Mouse (Mus musculus): ENCODE results near the gene Wbp1l.

Gene Wbp1l

DNA sequence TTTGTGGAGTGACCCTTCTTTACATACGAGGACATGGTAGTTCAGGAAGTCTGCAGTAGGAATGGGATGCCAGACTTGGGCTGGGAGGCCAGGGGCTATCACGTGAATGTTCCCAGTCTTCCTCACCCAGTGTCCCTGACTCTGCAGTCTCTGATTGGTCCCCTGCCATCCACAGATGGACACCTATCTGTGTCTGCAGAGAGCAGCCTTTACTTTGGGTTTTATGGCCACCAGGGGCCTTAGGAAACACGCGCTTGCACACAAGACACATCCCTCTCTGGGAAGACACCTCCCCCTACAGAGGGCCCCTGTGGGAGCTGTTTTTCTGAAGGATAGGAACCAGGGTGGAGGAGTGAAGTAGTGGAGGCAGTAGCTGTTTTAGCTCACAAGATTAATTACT, 62.6 kb downstream of the Wbp1l start:
- no peak for DNase-seq

GRCm38 (mm10) chr19:46662214-46662613, 63.3 kb downstream of the Wbp1l start:
- no peak for DNase-seq

GRCm38 (mm10) chr19:46662784-46663183, 63.9 kb downstream of the Wbp1l start:
- no peak for DNase-seq

DNA sequence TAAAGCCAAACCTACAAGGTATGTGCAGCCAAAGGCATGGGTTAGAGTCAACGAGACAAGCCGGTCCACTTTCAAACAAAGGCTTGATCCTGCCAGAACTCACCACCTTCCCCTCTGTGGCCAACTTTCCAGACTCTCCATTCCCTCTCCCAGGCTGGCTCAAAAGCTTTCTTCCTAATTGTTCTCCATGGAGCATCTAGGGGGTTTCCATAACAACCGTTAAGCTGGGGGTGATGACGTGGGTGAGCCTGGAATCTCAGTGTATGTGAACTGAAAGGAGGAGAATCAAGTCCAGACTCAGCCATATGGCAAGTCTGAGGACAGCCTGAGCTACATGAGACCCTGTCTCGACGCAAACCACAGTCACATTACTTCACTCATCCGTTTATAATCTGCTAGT, 66.6 kb downstream of the Wbp1l start:
- DNase-seq = no peak

GRCm38 (mm10) chr19:46667300-46667699, 68.4 kb downstream of the Wbp1l start:
- no peak for DNase-seq

GRCm38 (mm10) chr19:46668263-46668662, 69.4 kb downstream of the Wbp1l start:
- no peak for DNase-seq

GRCm38 (mm10) chr19:46669802-46670201, 70.9 kb downstream of the Wbp1l start:
- no peak for DNase-seq

- peak; percentile 68 for DNase-seq
These were observed 71.8 kb downstream of the Wbp1l start for GRCm38 (mm10) chr19:46670691-46671090.

GRCm38 (mm10) chr19:46672766-46673418, 74.0 kb downstream of the Wbp1l start, which contains the start of gene Cyp17a1:
TSS of gene Cyp17a1 (minus strand) at chr19:46673172.
- no peak for DNase-seq

GRCm38 (mm10) chr19:46675641-46676040, 76.8 kb downstream of the Wbp1l start:
- no peak for DNase-seq

- no peak for DNase-seq
These were observed 81.0 kb downstream of the Wbp1l start for GRCm38 (mm10) chr19:46679720-46680383.

DNA sequence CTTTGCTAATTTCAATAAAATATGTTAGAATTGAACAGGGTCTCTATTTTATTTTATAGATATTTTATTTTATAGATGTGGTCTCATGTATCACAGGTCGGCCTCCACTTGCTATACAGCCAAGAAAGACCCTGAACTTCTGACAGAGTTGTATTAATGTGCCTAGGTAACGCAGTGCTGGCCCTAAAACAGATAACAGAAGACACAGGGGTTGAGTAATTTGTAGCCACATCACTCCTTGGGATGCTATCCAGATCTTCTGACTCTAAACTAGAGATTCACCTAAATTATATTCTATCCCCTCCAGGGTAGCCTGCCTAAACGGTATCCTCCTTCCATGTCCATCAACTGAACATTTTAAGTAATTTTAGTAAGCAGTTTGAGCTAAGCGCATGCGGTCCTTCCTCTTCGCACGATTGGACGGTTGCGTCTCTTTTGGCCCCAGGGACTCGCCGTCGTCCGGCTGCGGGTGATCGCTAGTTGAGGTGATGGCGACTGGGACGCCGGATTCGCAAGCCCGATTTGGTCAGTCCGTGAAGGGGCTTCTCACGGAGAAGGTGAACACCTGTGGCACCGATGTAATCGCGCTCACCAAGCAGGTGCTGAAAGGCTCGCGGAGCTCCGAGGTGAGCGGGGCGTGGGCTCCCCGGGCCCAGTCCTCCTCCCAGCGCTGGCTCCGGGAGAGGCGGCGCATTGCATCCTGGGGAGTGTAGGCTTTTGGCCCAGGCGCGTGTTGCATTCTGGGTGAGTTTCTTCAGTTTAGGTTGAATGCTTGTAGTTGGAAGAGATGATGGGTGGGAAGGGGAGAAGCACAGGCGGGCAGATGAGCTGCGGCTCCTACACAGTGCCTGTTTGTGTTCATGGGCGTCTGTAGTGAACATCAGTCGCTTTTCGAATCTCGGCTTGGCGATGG, 90.8 kb downstream of the Wbp1l start, which contains the start of gene Borcs7:
TSS of gene Borcs7 (plus strand) at position 447 of the 913 bp plus-strand sequence.
- DNase-seq = peak; percentile 84

DNA sequence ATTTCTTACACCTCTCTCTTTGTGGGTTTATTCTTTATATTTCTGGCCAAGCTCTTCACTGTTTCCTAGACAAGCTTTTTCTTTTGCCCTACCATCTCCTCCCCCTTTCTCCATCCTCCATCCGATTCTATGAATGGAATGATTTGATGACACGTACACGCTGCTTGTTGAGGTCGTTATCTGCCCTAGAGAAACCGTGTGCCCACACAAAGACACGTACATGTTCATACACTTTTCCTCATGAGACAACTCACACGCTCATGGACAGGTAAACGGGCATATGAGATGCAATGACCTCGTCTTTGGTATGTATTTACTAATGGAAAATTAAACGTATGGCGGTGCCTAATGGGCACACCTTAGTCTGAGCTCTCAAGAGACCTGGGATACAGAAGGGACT, 91.5 kb downstream of the Wbp1l start:
- no peak for DNase-seq

- DNase-seq = no peak
These were observed 92.2 kb downstream of the Wbp1l start for GRCm38 (mm10) chr19:46691078-46691477.

- DNase-seq = no peak
These were observed 94.3 kb downstream of the Wbp1l start for GRCm38 (mm10) chr19:46693146-46693545.

DNA sequence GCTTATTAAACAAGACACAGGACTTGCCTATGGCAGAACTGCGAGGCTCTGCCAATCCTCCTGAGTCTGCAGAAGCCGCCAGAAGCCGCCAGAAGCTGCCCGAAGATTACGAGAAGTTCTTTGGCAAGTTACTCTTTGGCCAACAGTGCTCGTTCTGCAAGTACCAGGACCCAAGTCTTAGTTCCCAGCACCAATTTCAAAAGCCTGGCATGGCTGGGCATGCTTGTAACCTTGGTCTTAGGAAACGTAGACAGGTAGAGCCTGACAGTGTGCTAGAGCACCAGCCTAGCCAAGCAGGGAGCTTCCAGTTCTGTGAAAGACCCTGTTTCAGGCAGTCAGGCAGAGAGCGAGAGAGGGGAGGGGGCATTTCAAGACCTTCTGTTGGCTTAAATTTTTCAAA, 97.6 kb downstream of the Wbp1l start:
- DNase-seq = no peak

DNA sequence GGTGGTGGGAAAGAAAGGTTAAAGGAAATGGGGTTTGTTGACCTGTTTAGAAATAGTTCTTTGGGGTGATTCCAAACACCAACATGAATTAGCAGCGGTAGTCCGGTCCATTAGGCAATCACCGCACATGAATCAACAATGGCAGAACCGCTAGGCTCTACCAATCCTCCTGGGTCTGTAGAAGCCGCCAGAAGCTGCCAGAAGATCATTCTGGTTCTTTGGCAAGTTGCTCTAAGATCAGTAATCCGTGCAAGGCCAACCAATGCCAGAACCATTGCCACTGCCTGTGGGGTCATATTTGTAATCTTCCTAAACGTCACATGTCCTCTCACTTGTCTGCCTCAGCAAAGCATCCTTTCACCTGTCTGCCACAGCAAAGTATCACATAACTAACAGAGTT, 98.1 kb downstream of the Wbp1l start:
- no peak for DNase-seq

DNA sequence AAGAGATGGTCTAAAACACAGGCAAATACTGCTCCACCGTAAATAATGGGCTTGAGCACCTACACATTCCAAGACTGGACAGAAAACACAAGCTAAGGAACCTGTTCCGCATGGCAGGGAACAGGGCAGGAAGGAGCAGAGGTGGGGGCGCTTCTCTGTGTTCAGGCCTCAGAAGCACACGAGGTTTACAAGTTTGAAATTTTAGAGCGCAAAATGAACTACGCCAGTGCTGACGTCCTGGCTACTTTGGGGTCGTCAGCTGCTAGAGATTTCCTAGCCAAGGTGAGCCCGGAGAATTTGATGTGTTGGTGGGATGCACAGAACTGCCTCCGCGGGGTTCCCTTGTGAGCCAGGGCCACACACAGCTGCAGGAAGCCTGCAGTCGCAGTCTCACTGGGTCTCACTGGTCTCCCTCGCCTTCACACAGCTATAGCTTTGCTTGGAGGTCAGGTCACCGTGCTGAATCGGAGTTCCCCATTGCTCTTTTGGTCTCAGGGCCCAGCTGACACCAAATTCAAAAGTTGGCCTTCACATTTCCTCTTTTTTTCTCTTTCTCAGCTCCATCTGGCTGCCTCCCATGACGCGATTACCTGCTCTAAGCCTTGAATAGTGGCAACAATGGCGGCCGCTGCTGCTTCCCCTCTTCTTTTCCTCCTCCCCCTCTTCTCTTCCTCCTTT, 99.1 kb downstream of the Wbp1l start:
- no peak for DNase-seq

GRCm38 (mm10) chr19:46699011-46699481, 100.2 kb downstream of the Wbp1l start:
- DNase-seq = no peak

DNA sequence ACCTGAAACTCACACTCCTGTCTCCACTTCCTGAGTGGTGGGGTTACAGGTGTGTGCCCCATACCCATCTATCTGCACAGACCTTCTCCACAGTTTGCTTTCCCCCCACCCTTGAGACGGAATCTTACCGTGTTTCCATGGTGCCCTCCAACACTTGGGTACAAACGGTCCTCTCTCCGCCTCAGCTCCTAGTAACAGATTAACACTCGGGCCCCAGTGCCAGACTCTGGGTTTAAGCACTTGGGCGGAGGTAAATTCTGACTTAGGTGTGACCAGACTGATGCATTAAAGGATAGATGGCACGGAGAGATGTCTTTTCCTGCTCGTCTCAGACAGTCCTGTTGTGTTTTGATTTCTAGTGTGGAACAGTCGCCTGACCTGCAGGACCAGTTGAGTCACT, 102.3 kb downstream of the Wbp1l start:
- DNase-seq = no peak

DNA sequence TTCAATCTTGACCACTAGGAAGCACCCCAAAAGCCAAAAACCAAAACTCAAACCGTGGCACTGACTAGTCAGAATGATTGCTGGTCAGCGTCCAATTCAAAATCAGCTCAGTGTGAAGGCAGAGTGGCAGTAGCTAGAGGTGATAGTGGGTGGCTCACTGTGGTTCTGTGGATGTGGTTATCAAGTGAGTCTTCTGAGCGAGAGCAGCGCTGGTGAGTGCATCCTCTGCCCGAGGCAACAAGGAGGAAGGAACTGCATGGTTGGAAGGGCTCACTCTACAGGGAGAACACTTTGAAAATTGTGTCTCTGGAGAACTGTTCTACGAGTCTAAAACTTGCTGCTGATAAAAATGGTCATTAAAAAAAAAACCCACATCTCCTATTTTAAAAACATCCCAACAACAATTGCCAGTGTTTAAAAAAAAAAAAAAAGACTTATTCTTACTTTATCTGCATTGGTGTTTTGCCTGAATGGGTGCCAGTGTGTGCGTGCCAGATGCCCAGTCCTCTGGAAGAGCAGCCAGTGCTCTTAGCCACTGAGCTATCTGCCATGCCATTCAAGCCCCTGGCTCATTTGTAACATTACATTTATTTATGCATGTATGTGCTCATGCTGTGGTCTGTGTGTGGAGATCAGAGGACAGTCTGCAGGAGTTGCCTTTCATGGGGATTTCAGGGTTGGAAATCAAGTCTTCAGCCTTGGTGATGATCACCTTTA, 107.1 kb downstream of the Wbp1l start:
- DNase-seq = no peak

Measured in lung, postnatal 14 days (tissue).